Mouse (Mus musculus): ENCODE results near the gene Gm20388.
"Not testable (repeated sequence)": the region's sequence is repeated elsewhere in the genome, so short reads cannot be mapped to it uniquely, and the experiment has no call there.

GRCm38 (mm10) chr8:121318756-121319155 lies 1408.1 kb downstream of the Gm20388 start:
- TF ChIP-seq EP300 (optimal IDR thresholded peaks at IDR 0.05); CTCF (IDR thresholded peaks at IDR 0.05; ENCODE audit: low read depth): not testable (repeated sequence)
